15 mouse cellular contexts compared by ENCODE assay signal in genomic region chr15:96332468-96333213, GRCm38 (mm10). TPM values are rescaled to one million over a fixed set of nuclear protein-coding genes. Genes with fewer than 3 reads are reported as not detected.
DNase-seq lines count a peak whose midpoint lies in the region; ATAC-seq lines count a peak whose summit lies in the region.
"Had no signal": no experiment of that assay in that cellular context is flagged by ENCODE, and none has a peak within 500 bp of the region (broad histone marks: within the 10 kb centered on the region; RNA-seq: fewer than 3 reads in every experiment).

No protein-coding gene starts in this region.

- no peak overlapping the region for H3K4me2 ChIP-seq in limb, embryonic 12.5 days
- H3K4me2 ChIP-seq: hindbrain, embryonic 13.5 days; liver, embryonic 13.5 days had no signal

- 0 out of 2 replicates have a peak overlapping the region, but pooled peaks have one; percentile 29 for H3K27ac ChIP-seq in limb, embryonic 12.5 days
- H3K27ac ChIP-seq in limb, embryonic 10.5 days = no peak overlapping the region
- H3K27ac ChIP-seq: hindbrain, embryonic 13.5 days; liver, embryonic 13.5 days had no signal

- H3K4me3 ChIP-seq in limb, embryonic 12.5 days (replicated peaks) = no peak overlapping the region
- no peak overlapping the region for H3K4me3 ChIP-seq in limb, embryonic 10.5 days
- H3K4me3 ChIP-seq: hindbrain, embryonic 13.5 days; liver, embryonic 13.5 days; megakaryocyte, embryonic 14.5 days had no signal

- ATAC-seq in frontal cortex, adult (ENCODE audit: low TSS enrichment) = peak; percentile 83
- ATAC-seq in limb, embryonic 12.5 days (ENCODE audit: insufficient number of reproducible peaks, insufficient read depth, low FRiP score, low TSS enrichment, low read depth) = no peak
- no peak for ATAC-seq in megakaryocyte, adult 5-6 weeks (ENCODE audit: poor library complexity, severe bottlenecking)

- no peak for DNase-seq in frontal cortex, postnatal 25 days (ENCODE audit: low spot score in 2 of 2)
- DNase-seq in limb, embryonic 10.5 days (ENCODE audit: low spot score) = no peak
- peak; percentile 29 for DNase-seq in T-cell, adult 2 months (ENCODE audit: low spot score)
- DNase-seq in retina, postnatal 7 days (ENCODE audit: low read depth, low spot score) = peak; percentile 11
- DNase-seq: adrenal gland, postnatal 14 days; cerebellum, postnatal 10 days; gastrocnemius, postnatal 25 days; kidney, adult 18-20 months; kidney, postnatal 25 days; liver, embryonic 13.5 days had no signal

- H3K9ac ChIP-seq in limb, embryonic 12.5 days (replicated peaks) = no peak overlapping the region
- H3K9ac ChIP-seq: hindbrain, embryonic 13.5 days; liver, embryonic 13.5 days had no signal

- H3K27me3 ChIP-seq in limb, embryonic 12.5 days = no peaks in the 10 kb centered on the region
- no peaks in the 10 kb centered on the region for H3K27me3 ChIP-seq in limb, embryonic 10.5 days (ENCODE audit: low read depth, poor library complexity, severe bottlenecking)
- H3K27me3 ChIP-seq: hindbrain, embryonic 13.5 days; liver, embryonic 13.5 days; megakaryocyte, embryonic 14.5 days had no signal

- 0 out of 2 replicates have a peak, but pooled peaks cover 6% of the 10 kb centered on the region for H3K4me1 ChIP-seq in limb, embryonic 12.5 days (replicated peaks)
- no peaks in the 10 kb centered on the region; the same call in 1 of the 2 replicates for H3K4me1 ChIP-seq in limb, embryonic 10.5 days

- peaks cover 6% of the 10 kb centered on the region; the same call in 1 of the 2 replicates for H3K36me3 ChIP-seq in limb, embryonic 12.5 days
- H3K36me3 ChIP-seq in limb, embryonic 10.5 days = peaks cover 25% of the 10 kb centered on the region
- H3K36me3 ChIP-seq: hindbrain, embryonic 13.5 days; liver, embryonic 13.5 days had no signal

- WGBS in limb, embryonic 12.5 days = 90% methylated on average over 9 of the region's 9 CpGs
- WGBS in limb, embryonic 10.5 days = 88% methylated on average over 9 of the region's 9 CpGs

- H3K9me3 ChIP-seq in limb, embryonic 12.5 days = no peaks in the 10 kb centered on the region
- no peaks in the 10 kb centered on the region for H3K9me3 ChIP-seq in limb, embryonic 10.5 days (replicated peaks)
- H3K9me3 ChIP-seq: hindbrain, embryonic 13.5 days; liver, embryonic 13.5 days; megakaryocyte, embryonic 14.5 days had no signal

RNA-seq across cellular contexts. Expression of gene Arid2, which starts 45.3 kb away (rescaled TPM):
- 35.6 and 36.5 TPM in 2 replicates for polyA plus RNA-seq in limb, embryonic 12.5 days (2016; fragmentation: Nextera tagmentation; extraction: Ambion mirVana)
- 29.5 and 34.9 TPM in 2 replicates for polyA plus RNA-seq in limb, embryonic 10.5 days (2016; fragmentation: Nextera tagmentation; extraction: Ambion mirVana)
- 39.0 and 44.5 TPM in 2 replicates for total RNA-seq in megakaryocyte, adult 5-6 weeks (2015)
- total RNA-seq in megakaryocyte, adult 5-6 weeks (2017) = 28.5 and 36.2 TPM in 2 replicates

Comparison
In these comparisons a context has a peak if more than half of its experiments do, and no peak if none do; other contexts are left out.
1. DNase-seq: peak in T-cell, adult 2 months (single experiment) and retina, postnatal 7 days (single experiment); none in frontal cortex, postnatal 25 days (0 of 2) and limb, embryonic 10.5 days (single experiment).